Mouse (Mus musculus): ENCODE results near the gene Clock.

DNA sequence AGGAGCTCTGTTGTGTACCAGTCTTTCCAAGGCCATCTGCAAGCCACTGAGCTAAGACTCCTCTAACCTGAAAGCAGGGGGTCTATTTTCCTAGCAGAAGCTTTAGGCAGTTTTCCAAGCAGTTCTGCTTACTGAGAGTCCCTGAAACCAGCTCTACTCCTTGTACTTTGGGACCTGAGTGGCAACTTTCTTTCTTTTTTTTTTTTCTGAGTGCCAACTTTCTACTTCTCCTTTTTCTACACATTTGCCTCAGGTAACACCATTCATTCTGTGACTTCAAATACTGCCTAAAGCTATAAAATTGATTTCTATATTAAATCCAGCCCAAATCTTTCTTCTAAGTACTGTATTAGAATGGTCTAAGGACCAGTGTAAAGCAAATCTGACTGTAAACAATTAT lies 58.1 kb downstream of the Clock start:
- TF ChIP-seq POLR2A (IDR thresholded peaks at IDR 0.05; ENCODE audit: insufficient read depth, low read depth, low read length), result no peak
- TF ChIP-seq CTCF (IDR thresholded peaks at IDR 0.05), result no peak
- TF ChIP-seq EP300 (IDR thresholded peaks at IDR 0.05; ENCODE audit: insufficient read depth, low read depth, low read length), result no peak
